Mouse (Mus musculus): ENCODE measurements around the gene Trmt10b. TPM values are rescaled to one million over a fixed set of nuclear protein-coding genes. Genes with fewer than 3 reads are reported as not detected.

The Trmt10b gene
- polyA plus RNA-seq, 1 experiment from 2014 or later = 25.5 TPM

Other genes with a start within 250 kb of the Trmt10b start
- 18.0 and 21.1 TPM in 2 replicates for gene Fbxo10, start 212.5 kb upstream of the Trmt10b start, polyA plus RNA-seq (2015; fragmentation: Nextera tagmentation; extraction: Ambion mirVana)
- gene Tomm5, start 189.0 kb upstream of the Trmt10b start, polyA plus RNA-seq (2015; fragmentation: Nextera tagmentation; extraction: Ambion mirVana) = 139 and 150 TPM in 2 replicates
- 1.7 and 2.4 TPM in 2 replicates for gene Frmpd1, start 112.3 kb upstream of the Trmt10b start, polyA plus RNA-seq (2015; fragmentation: Nextera tagmentation; extraction: Ambion mirVana)
- gene Dcaf10, start 45.0 kb downstream of the Trmt10b start, polyA plus RNA-seq (2015; fragmentation: Nextera tagmentation; extraction: Ambion mirVana) = 7.4 and 7.7 TPM in 2 replicates
- gene Exosc3, start 45.6 kb downstream of the Trmt10b start, polyA plus RNA-seq (2015; fragmentation: Nextera tagmentation; extraction: Ambion mirVana) = 31.7 and 32.6 TPM in 2 replicates
- 70.6 and 72.5 TPM in 2 replicates for gene Slc25a51, start 111.6 kb downstream of the Trmt10b start, polyA plus RNA-seq (2015; fragmentation: Nextera tagmentation; extraction: Ambion mirVana)
- 3.5 and 4.2 TPM in 2 replicates for gene Shb, start 235.3 kb downstream of the Trmt10b start, polyA plus RNA-seq (2015; fragmentation: Nextera tagmentation; extraction: Ambion mirVana)

Data from midbrain, embryonic 16.5 days (tissue).